Mouse (Mus musculus) splenic B cell, adult 2 months (primary cell): ENCODE results near the gene Rac1.

Source experiments
- DNase-seq: peaks from one replicate; pipeline ENCODE4 v3.0.0-alpha.2; 2011; ENCODE audit warnings: low read depth, low spot score
- H3K27me3 ChIP-seq: 2 replicates; pipeline ENCODE4 v1.6.1; 2012; ENCODE audit warnings: mild to moderate bottlenecking, low read length, moderate library complexity, mixed read lengths; ENCODE audit not compliant: control insufficient read depth, poor library complexity, insufficient read depth, severe bottlenecking
- H3K36me3 ChIP-seq: 2 replicates; pipeline ENCODE4 v1.6.1; 2012; ENCODE audit warnings: mild to moderate bottlenecking, low read length, moderate library complexity, mixed read lengths; ENCODE audit not compliant: control insufficient read depth, poor library complexity, insufficient read depth, severe bottlenecking

The Rac1 gene

DNA sequence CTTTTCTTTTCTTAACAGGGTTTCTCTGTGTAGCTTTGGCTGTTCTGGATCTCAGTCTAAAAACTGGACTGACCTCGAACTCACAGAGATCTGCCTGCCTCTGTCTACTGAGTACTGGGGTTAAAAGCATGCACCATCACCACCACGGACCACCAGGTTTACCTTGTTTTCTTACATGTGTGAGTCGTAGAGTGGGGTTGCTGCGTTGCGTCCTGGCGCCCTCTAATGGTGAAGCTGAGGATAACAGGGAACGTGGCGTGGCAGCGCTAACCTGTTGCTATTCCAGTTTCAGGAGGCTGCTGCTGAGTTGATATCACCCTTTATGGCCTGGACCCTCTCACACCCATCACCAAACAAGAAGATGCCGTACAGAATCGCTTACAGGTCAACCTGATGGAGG is 19.5 kb upstream of the Rac1 start:
- peak; percentile 92 for DNase-seq
- Histone ChIP-seq H3K36me3 (no peaks in the 10 kb centered on the region; the same call in 1 of the 2 replicates), H3K27me3 (no peaks in the 10 kb centered on the region)

DNA sequence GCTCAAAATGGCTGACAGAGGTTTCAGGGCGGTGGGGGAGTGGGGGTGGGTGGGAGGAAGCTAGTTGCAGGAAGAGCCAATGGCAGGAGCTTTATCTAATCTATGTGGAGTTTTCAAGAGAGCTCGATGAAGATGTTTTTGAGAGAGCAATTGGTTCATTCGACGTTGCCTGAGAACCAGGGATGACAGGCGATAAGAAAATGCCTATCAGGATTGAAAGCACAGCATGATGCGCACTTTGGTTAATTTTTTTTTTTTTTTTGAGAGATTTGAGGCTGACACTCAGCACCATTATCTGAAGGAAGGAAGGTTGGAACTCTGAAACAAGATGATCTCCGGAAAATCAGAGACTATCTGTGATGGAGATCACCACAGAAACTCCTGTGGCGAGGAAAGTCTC is 11.3 kb upstream of the Rac1 start:
- DNase-seq, result no peak
- H3K36me3 ChIP-seq, result no peaks in the 10 kb centered on the region
- no peaks in the 10 kb centered on the region for H3K27me3 ChIP-seq

DNA sequence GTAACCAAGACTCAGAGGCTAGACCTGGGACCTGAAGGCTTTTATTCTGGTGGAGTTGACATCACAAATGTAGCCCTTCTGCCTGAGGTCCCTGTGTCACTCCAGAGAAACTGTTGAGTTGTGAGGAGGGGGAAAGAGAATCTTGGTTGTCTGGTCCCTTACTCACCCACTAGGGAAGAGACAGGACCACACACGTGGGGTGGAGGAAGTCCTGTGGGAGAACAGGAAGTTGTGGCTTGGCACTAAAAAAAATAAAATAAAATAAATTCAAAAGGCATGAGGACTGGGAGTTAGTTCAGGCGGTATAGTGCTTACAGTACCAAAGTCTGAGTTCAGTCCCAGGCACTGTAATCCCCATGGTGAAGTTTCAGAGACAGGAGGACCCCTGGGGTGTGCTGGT is 9.2 kb upstream of the Rac1 start:
- Histone ChIP-seq H3K36me3 (no peaks in the 10 kb centered on the region), H3K27me3 (no peaks in the 10 kb centered on the region)
- no peak for DNase-seq

DNA sequence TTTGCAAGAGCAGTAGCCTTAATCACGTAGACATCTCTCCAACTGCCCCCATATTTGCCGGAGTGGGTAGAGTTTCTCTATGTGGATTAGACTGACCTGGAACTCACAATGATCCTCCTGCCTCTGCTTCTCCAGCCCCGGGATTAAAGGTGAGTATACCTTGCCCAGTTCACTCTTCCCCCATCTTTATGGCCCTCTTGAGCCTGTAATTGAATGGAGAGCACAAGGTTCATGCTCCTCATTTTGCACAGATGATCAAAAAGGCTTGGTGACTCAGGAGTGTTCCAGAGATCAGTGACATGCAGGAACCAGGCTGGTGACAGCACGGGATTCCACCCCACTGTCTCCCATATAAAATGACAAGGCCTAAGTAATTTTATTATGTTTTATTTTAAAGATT is 7.1 kb upstream of the Rac1 start:
- Histone ChIP-seq H3K27me3 (no peaks in the 10 kb centered on the region), H3K36me3 (no peaks in the 10 kb centered on the region)
- DNase-seq, result no peak

DNA sequence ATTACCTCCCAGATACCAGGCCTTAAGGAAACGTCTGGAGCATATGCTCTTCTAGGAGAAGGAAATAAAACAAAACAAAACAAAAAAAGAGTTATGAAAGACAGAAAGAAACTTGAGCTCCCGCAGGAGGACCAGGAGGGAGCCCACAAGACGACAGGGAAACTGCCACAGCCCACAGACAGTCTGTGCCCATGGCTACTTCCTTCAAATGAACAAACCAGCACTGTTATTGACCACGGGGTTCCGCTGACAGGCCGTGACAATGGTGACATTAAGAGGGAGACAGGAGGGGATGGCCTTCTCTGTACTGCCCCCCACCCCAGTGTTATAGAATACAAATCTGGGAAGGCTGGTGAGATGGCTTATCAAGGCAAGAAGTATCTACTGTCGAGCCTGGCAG is 2.9 kb upstream of the Rac1 start:
- H3K27me3 ChIP-seq, result no peaks in the 10 kb centered on the region
- no peak for DNase-seq

DNA sequence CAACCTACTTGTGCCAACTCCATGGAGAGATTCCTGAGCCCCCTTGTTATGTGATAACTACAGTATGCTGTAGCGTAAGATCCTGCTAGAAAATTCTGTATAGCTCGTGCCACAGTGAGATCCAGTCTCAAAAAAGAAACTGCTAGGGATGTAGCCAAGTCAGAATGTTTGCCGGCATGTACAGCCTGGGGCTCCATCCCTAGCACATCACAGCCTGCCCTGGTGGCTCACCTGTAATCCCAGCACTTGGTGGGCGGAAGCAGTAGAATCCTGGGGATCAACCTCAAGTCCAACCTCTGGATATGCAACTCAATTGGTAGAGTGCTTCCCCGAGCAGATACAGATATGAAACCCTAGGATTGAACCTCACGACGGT is 460 bp upstream of the Rac1 start:
- DNase-seq, result no peak
- no peaks in the 10 kb centered on the region for H3K36me3 ChIP-seq
- no peaks in the 10 kb centered on the region for H3K27me3 ChIP-seq

More for the DNA sequence above, 2.9 kb upstream of the Rac1 start:
- no peaks in the 10 kb centered on the region for H3K36me3 ChIP-seq

DNA sequence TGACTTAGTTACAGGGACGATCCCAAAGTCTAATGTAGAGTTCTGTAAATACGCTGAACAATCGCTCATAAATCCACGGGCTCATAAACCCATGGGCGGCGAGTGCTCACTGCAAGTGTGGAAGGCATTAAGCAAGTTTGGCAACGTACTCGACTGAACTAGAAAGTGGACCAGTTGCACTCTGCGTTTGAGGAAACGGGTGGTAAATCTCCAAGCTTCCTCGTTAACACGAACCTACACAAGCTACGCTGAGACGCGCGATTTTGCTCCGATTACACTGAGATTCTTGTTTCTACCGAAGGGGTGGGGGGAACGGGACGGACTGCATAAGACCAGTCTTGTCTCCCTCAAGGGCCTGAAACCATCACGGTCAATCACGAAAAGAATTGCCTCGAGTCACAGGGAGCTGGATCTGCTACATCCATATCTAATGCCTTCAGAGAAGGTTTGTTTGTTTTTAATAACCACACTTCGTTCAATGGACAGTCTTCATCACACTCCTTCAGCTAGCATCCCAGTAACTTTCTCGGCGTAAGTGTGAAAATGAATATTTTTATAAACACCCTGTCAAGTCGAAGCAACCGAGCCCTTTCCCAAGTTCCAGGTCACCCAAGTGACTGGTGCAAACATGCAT is 1.0 kb downstream of the Rac1 start:
- Histone ChIP-seq H3K27me3 (no peaks in the 10 kb centered on the region), H3K36me3 (no peaks in the 10 kb centered on the region; the same call in 1 of the 2 replicates)
- DNase-seq, result peak; percentile 56

DNA sequence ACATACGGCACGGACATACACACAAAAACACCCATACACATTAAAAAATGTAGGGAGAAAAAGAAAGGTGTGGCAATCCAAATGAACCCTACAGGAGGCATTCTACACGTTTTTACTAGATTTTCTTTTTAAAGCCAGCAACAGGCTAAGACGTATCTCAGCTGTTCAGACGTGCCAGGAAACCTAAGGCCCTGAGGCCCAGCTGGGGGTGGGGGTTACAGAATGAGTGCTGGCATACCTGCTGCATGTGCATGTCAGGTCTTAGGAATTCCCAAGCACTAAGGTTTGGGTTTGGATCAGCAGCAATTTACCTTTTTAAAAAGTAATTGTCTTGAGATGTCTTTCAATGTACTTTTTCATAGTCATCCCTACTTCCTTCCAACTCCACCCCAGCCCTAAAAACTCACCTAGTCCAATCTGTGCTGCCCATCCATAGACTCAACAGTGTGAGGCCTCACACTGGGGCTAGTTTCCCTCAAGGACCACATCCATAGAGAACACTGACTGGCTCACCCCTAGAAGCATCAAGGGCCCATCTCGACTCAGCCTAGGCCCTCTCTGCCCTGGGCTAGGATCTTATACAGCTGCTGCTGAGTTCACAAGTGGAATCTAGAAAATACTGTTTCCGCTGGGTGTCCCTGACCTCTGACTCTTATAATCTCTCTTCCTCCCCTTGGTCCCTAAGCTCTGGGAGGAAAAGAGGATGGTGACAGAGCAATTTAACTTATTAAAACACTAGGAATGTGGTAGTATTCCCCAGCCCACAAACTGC is 2.2 kb downstream of the Rac1 start:
- H3K27me3 ChIP-seq, result no peaks in the 10 kb centered on the region
- DNase-seq, result no peak
- H3K36me3 ChIP-seq, result no peaks in the 10 kb centered on the region; the same call in 1 of the 2 replicates

DNA sequence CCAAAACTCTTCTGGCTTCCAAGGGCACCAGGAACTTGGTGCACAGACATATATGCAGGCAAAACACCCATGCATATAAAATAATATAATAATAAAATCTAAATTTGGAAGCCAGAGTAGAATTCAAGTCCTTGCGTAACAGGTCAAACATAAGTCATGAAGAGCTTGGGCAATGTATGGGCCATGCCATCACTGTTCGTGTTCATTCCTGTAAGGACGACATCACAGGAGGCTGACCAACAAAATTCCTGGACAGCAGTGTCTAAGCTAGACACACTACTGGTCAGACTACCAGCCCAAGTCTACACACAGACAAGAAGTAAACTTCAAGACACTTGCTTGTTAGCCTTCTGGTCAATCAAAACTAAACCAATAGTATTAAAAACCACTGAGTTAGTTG is 5.0 kb downstream of the Rac1 start:
- no peaks in the 10 kb centered on the region for H3K27me3 ChIP-seq
- DNase-seq, result no peak
- H3K36me3 ChIP-seq, result no peaks in the 10 kb centered on the region; the same call in 1 of the 2 replicates

DNA sequence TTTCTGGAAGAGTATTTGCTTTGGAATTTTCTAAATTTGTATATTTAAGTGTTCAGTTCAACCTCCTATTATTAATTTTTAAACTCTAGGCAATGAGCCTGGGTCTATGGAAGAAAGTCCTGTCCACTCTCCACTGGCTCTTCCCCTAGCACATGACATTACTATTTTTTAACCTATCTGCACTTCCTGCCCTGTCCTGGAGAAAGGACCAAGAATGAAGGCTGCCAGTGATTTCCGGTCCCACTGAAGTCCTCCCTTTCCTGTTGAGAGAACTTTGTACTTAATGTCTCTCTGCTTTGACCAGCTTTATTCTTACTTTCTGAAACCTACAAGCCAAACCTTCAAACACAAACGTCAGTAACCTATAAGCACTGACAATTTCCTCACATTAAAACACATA is 7.4 kb downstream of the Rac1 start:
- H3K27me3 ChIP-seq, result no peaks in the 10 kb centered on the region
- DNase-seq, result no peak
- peaks cover under 1% of the 10 kb centered on the region; the same call in 1 of the 2 replicates for H3K36me3 ChIP-seq

DNA sequence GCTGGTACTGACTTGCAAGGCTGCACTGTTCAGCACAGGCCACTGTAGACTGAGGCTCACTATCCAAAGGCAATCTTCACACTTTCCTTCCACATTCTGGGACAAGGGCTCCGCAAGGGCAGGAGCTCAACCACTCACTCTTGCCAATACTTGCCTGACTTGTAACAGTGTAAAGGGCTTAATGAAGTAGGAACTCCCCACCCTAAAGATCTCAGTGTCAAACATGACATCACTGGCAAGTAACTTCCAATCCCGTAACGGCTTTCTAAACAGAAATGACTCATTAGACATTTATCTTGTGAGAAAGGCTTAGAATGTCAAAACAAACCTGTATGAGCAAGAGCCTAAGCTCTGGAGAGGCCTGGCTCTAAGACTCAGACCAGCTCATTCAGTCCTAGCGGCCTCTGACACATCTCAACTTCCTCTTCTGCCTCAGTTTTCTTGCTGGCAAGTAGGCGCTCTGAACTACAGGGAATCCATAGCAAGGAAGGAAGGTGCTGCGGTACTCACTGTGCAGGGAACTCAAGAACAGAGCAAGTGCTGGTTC is 9.7 kb downstream of the Rac1 start:
- peaks cover 7% of the 10 kb centered on the region for H3K36me3 ChIP-seq
- DNase-seq, result peak; percentile 18

DNA sequence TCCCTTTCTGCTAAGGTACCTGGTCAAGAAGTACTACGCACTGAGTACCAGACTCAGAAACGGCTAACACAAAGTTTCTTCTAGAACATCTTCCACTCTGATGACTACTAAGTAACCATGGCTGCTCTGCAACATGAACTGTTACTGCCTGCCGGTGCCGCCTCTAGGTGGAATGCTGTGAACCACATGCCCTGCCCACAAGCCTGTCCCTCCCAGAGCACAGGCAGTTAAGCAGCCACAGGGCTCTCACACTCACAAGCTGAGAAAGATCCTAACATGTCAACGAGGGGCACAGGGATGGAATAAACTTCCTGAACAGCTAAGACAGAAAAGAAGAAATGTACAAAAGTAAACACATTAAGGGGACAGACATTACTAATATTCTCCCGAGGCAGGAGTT is 10.4 kb downstream of the Rac1 start:
- no peaks in the 10 kb centered on the region for H3K27me3 ChIP-seq

More for the DNA sequence above, 9.7 kb downstream of the Rac1 start:
- no peaks in the 10 kb centered on the region for H3K27me3 ChIP-seq

DNA sequence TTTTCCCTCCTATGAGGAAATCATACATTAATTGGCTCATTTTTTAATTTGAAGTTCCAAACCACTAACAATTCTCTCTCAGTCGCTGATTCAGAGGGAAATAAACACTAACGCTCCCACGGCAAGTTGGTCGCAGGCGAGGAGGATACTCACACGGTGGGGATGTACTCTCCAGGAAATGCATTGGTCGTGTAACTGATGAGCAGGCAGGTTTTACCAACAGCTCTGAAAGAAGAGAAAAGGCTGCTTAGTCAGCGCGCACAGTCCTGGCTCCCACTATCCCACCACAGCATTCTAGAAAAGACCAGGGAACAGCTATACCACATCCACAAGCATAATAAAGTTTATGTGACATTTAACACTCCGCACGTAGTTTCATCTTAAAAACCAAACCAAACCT is 10.8 kb downstream of the Rac1 start:
- no peak for DNase-seq
- peaks cover 10% of the 10 kb centered on the region; the same call in 1 of the 2 replicates for H3K36me3 ChIP-seq
- no peaks in the 10 kb centered on the region for H3K27me3 ChIP-seq

More for the DNA sequence above, 10.4 kb downstream of the Rac1 start:
- DNase-seq, result no peak
- H3K36me3 ChIP-seq, result peaks cover 10% of the 10 kb centered on the region; the same call in 1 of the 2 replicates

DNA sequence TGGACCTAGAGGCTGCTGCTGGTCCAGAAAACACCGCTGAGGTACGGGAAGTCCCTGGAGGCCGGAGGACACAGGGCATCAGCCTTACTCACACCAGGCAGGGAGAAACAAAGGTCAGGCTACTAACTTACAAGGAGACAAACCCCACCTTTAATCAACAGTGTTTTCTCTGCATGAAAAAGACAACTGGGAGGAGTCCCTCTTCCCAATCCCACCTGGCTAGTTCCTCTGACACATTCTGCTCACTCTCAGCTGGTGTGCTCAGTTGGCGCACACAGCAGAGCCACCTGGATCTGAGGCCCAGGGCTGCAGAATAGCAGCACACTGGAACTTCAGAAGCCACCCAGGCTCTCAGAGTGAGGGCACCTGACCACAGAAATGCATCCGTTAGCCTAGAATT is 13.0 kb downstream of the Rac1 start:
- DNase-seq, result no peak
- Histone ChIP-seq H3K27me3 (no peaks in the 10 kb centered on the region), H3K36me3 (peaks cover 10% of the 10 kb centered on the region; the same call in 1 of the 2 replicates)

DNA sequence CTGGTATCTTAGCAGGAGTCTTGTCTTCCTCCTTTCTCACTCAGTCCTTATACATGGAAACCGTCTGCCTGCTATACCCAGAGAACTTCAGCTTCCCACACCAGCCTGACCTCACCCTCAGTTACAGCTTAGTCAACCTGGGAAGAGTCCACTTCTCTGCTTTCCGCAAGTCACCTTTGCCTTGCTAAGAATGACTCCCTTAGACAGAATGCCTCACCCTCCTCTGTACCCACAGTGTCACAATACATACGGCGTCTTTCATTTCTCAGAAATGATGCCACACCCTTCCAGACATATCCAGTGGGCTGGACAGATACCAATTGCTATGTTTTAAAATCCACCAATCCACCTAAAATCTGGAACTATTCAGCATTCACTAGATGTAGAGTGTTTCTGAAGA is 15.5 kb downstream of the Rac1 start:
- H3K27me3 ChIP-seq, result no peaks in the 10 kb centered on the region
- H3K36me3 ChIP-seq, result peaks cover 10% of the 10 kb centered on the region
- DNase-seq, result no peak
